Mouse (Mus musculus) lung, postnatal 36 days (tissue): Measurements from ENCODE around the gene Dlgap1.

Experiments used
- DNase-seq: peaks from one replicate; pipeline ENCODE4 v3.0.0; 2022; ENCODE audit warnings: mixed read lengths

The Dlgap1 gene

GRCm38 (mm10) chr17:69969021-69969815 is at the start of gene Dlgap1:
Gene Dlgap1, plus strand, starts transcription at chr17:69969073.
- DNase-seq = no peak

- DNase-seq = no peak
Measured at GRCm38 (mm10) chr17:69954936-69955335, 13.9 kb upstream of the Dlgap1 start.

DNA sequence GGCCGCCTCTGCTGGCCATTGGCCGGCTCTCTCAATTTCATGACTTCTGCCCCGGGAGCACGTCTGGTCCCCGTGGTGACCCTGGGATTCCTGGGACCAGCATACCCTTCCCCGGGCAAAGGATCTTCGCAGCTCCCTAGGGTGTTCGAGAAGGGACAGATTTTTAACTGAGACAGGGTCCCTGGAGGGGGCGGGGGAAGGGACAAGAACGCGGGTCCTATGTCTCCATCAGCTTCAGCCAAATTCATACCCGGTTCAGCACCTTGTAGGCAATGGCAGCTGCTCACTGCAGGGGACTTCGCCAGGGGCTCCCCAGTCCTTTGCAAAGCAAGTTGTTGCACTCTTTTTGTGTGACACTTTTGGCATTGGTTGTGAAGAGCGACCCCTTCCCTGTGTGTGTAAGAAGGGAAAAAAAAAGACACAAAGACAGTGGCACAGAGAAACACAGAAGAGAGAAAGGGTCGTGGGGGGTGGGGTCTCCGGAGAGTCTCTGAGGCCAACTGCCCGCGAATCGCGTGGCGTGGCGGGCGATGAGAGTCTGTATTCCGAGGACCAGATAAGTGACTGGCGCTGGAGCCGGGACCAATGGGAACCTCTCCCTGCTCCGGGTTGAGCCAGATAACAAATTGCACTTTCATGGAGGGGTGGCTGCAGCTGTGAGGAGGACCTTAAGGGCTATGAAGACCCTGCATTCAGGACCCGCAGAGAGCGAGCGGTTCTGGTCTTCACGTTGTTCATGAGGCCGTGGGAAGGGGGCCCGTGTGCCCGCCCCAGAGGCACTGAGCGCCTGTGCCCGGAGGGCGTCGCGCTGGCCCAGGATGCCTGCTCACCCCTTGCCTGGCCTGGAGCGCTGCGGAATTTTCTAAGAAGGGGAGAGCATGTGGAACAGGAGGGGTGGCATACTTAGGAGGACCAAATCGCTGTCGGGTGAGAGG is 1.2 kb downstream of the Dlgap1 start:
- no peak for DNase-seq

DNA sequence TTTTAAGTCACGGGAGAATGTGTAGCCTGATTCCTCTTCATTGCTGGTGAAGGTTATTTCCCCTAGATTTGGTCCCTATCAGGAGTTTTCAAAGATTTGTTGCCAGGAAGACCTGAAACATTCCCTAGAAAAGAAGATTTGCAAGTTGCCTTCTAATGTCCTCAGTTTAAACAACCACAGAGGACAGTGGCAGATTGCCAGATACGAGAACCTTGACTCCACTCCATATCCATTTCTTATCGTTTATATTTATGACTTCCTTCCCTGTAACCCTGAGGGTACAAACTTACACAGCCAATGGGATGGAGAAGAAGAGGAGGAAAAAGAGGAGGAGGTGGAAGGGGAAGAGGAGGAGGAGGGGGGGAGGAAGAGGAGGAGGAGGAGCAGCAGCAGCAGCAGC is 4.2 kb downstream of the Dlgap1 start:
- no peak for DNase-seq

DNA sequence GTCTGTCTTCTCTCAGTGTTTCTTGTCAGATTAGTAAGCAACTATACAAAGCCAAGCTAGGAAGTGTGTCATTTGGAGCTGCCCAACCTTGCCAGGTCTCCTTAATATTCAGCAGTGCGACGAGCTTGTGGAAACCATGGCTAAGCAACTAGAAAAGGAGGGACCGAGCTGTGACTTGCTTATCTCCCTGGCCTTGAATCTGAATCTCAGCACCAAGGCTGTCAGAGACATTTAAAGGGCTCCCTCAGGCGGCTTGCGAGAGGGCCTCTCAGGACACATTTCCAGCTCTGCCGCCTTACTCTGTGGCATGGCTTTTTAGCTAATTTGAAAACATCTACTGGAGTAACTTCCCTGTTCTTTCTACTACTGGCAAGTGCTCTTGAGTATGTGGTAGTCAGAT is 5.1 kb downstream of the Dlgap1 start:
- DNase-seq = no peak

DNA sequence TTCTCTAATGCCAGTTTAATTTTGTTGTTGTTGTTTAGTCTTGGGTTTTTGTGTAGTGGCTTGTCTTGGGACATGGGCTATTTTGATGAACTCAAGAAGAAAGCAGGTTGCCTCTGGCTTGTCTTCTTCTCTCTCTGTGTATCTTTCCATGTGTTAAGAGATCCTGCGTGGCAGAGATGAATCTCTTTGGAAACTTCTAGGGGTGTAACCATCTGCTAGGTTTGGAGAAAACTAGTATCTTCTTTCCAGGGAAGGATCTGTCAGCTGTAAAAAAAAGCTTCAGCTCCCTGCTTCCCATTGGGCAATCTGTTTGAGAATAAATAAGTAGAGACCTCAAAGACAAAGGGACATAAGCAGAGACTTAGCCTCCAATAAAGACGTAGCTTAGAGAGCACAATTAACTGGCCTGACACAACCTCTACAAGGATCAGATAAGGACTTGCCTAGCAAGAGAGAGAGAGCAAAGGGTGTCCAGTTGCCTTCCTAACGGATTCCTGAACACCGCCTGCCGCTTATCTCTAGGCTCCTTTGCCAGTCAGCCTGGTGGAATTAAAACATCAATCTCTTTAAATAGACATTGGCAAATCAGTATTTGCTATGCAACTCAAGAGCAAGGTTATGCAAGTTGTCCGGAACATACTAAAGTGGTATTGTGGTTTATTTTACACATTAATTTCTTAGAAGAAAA is 13.5 kb downstream of the Dlgap1 start:
- no peak for DNase-seq

GRCm38 (mm10) chr17:69996406-69996805 is 27.5 kb downstream of the Dlgap1 start:
- no peak for DNase-seq

- no peak for DNase-seq
Measured at GRCm38 (mm10) chr17:70002026-70002425, 33.2 kb downstream of the Dlgap1 start.

- DNase-seq = no peak
Measured at GRCm38 (mm10) chr17:70004628-70005027, 35.8 kb downstream of the Dlgap1 start.

- no peak for DNase-seq
Measured at GRCm38 (mm10) chr17:70007607-70008006, 38.7 kb downstream of the Dlgap1 start.

DNA sequence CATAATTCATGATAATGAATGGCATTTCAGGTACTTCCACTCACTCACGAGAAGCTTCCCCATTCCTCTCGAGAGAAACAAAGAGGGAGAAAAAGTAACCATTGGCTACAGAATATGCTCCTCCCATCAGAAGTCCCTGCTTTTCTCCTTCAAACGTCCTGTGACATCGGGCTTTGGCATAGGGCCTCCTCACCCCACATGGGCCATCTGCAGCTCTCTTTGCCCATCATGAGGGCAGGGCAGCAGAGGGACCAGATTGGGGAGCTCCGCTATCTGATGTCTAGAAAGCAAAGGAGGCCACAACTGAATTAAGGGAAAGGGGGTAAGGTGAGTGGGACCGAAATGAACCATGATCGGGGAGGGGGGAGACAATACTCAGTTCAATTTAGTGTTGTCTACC is 47.6 kb downstream of the Dlgap1 start:
- DNase-seq = no peak

- DNase-seq = no peak
Measured at GRCm38 (mm10) chr17:70020376-70020775, 51.5 kb downstream of the Dlgap1 start.

GRCm38 (mm10) chr17:70022618-70023017 is 53.7 kb downstream of the Dlgap1 start:
- no peak for DNase-seq

GRCm38 (mm10) chr17:70034862-70035261 is 66.0 kb downstream of the Dlgap1 start:
- DNase-seq = no peak

DNA sequence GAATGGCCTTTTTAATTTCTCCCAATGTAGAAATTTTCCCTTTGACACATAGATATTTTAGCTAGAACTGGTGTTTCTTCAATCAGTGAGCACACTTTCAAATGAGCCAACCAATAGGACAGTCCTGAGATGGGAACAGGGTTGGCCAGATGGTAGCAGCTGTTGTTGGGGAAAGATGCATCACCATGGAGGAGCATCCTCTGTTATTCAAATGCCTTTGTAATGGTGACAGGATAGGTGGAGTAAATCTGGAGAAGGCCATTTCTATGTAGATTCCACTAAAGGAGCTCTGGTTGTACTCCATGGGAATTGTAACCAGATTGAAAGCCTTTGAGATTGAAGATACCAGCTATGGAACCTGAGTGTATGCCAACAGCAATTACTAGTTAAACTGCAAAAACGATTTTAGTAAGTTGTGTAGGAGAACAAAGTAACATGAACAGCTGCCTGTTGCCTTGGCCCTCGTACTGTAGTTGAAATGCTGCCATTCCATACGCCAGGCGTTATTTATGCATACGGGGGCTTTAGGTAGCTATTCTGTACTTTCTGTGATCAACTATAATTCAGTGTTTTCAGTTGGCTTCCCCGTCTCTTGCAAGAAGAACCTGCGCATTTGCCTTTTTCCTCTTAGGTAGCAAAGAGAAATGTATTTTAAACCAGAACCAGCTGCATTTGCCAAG is 72.0 kb downstream of the Dlgap1 start:
- DNase-seq = no peak

GRCm38 (mm10) chr17:70068281-70068680 is 99.4 kb downstream of the Dlgap1 start:
- no peak for DNase-seq

DNA sequence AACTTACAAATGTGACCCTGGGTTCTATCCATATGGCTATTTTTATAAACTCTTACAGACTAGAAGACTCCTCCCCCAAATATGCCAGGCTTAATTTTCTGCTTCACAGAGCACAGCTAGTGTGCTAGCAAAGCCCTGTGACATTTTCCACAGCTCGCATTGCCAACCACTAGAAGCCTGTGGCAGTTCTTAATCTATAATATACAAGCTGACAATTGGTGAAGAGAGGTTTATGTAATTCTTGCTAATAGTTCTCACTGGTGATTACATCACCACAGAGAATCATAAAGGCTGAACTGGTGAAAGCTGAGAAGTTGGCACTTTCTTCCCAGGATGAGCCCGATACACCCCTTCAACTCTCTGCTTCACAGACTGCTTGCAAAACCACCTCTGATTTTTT is 103.2 kb downstream of the Dlgap1 start:
- DNase-seq = no peak

- DNase-seq = no peak
Measured at GRCm38 (mm10) chr17:70088220-70088619, 119.3 kb downstream of the Dlgap1 start.

DNA sequence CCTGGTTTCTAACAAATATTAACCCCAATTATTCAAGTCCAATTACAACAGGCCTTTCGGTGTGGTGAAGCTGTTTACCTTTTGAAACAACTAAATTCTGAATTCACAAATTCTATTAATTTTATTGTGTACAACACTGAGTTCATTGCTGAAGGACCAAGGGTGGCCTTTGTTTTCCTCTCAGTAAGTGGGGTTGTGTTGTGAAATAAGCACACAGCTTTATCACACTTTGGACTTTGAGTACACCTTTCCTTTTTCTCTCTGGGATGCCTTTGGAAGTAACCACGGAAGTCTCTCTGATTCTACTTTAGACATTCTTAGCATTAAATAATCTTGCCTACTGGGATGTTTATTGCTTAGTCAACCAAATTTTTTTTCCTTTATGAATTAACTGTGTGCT is 121.9 kb downstream of the Dlgap1 start:
- no peak for DNase-seq

- no peak for DNase-seq
Measured at GRCm38 (mm10) chr17:70129151-70129550, 160.3 kb downstream of the Dlgap1 start.

- no peak for DNase-seq
Measured at GRCm38 (mm10) chr17:70169831-70170230, 201.0 kb downstream of the Dlgap1 start.

GRCm38 (mm10) chr17:70172500-70173036 is 203.7 kb downstream of the Dlgap1 start:
- no peak for DNase-seq
